Mouse (Mus musculus): ENCODE measurements around the gene Cfap299.

DNA sequence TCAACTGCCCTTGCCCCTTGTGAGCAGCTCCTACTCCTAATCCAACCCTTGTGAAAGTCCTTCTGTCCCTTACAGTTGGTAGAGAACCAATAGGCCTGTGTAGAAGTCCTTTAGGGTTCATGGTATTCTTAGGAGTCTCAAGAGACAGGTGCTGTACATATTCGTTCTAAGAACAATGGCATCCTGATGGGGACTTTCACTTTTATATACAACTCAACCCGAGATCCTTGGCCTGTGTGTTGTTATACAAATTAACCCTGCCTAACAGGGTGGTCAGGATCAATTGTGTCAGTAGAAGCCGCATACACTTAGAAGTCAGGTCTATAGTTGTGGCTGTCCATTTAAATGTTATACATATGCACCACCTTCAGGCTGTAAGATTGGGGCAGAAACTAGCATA lies 109.6 kb downstream of the Cfap299 start:
- no peak for TF ChIP-seq POLR2A (IDR thresholded peaks at IDR 0.05; ENCODE audit: borderline replicate concordance, low read depth, low read length)
- no peak for TF ChIP-seq CTCF (IDR thresholded peaks at IDR 0.05; ENCODE audit: low read depth, low read length)
